Mouse (Mus musculus): ENCODE data around the gene Aqp2.

GRCm38 (mm10) chr15:99546596-99546995, 32.3 kb upstream of the Aqp2 start:
- TF ChIP-seq CTCF (IDR thresholded peaks at IDR 0.05; ENCODE audit: control insufficient read depth, insufficient read depth, low read length) (no peak), POLR2A (IDR thresholded peaks at IDR 0.05; ENCODE audit: borderline replicate concordance, control insufficient read depth, low read depth, low read length) (no peak)

All from bone marrow, adult 2 months (tissue).